Mouse (Mus musculus): ENCODE results near the gene Zfp423.

- TF ChIP-seq MAX (IDR thresholded peaks at IDR 0.05; ENCODE audit: low read length) (no peak), ZKSCAN1 (IDR thresholded peaks at IDR 0.05; ENCODE audit: low read depth, low read length) (no peak), ZC3H11A (IDR thresholded peaks at IDR 0.05; ENCODE audit: low read depth, low read length) (no peak), POLR2AphosphoS2 (IDR thresholded peaks at IDR 0.05; ENCODE audit: low read length) (no peak)
These were observed 97.7 kb downstream of the Zfp423 start for GRCm38 (mm10) chr8:87861718-87862117.
